Mouse (Mus musculus) midbrain, embryonic 14.5 days (tissue): ENCODE results near the gene Rpl29. TPM values are rescaled to one million over a fixed set of nuclear protein-coding genes. Genes with fewer than 3 reads are reported as not detected.

Experiments
- ATAC-seq: fragments of 200-750 bp; cut with Nextera tagmentation; 2 replicates; pipeline ENCODE4 v1.8.0; 2017; ENCODE audit warnings: moderate number of reproducible peaks, moderate library complexity; ENCODE audit not compliant: low FRiP score, low TSS enrichment
- DNase-seq: peaks from one replicate; pipeline ENCODE4 v3.0.0-alpha.2; 2015
- H3K27ac ChIP-seq: fragments of 300-500 bp; sonication (generic); replicated peaks from 2 replicates; pipeline ENCODE4 v1.5.1; 2014; ENCODE audit warnings: mild to moderate bottlenecking, low read depth, low read length, moderate library complexity
- H3K27me3 ChIP-seq: fragments of 300-500 bp; sonication (generic); 2 replicates; pipeline ENCODE4 v1.6.1; 2014; ENCODE audit warnings: low read length, control low read depth, mixed read lengths; ENCODE audit not compliant: control insufficient read depth, insufficient read depth
- H3K36me3 ChIP-seq: fragments of 300-500 bp; sonication (generic); 2 replicates; pipeline ENCODE4 v1.6.1; 2014; ENCODE audit warnings: low read length, control low read depth; ENCODE audit not compliant: control insufficient read depth, insufficient read depth
- H3K4me1 ChIP-seq: fragments of 300-500 bp; sonication (generic); 2 replicates; pipeline ENCODE4 v1.6.1; 2014; ENCODE audit warnings: mild to moderate bottlenecking, antibody characterized with exemption, low read length, control low read depth; ENCODE audit not compliant: control insufficient read depth, insufficient read depth
- H3K4me2 ChIP-seq: fragments of 300-500 bp; sonication (generic); 2 replicates; pipeline ENCODE4 v1.6.1; 2014; ENCODE audit warnings: mild to moderate bottlenecking, low read length, moderate library complexity
- H3K4me3 ChIP-seq: fragments of 300-500 bp; sonication (generic); replicated peaks from 2 replicates; pipeline ENCODE4 v1.5.1; 2014; ENCODE audit warnings: low read depth, low read length
- H3K9ac ChIP-seq: fragments of 300-500 bp; sonication (generic); replicated peaks from 2 replicates; pipeline ENCODE4 v1.6.1; 2014; ENCODE audit warnings: mild to moderate bottlenecking, low read length, moderate library complexity
- H3K9me3 ChIP-seq: fragments of 300-500 bp; sonication (generic); 2 replicates; pipeline ENCODE4 v1.6.1; 2016; ENCODE audit warnings: low read length, control low read depth, mixed read lengths; ENCODE audit not compliant: control insufficient read depth
- WGBS: fragments of 180-500 bp; shearing (Covaris S2); extraction: QIAGEN DNeasy Blood & Tissue Kit; methylation state at CpG from one replicate; pipeline ENCODE4 v1.1.7; 2014; 5-methylcytosine and 5-hydroxymethylcytosine counted together
- polyA plus RNA-seq: library from polyadenylated mRNA; unstranded; fragments of >200 nt; fragmentation: Nextera tagmentation; extraction: Ambion mirVana; gene quantifications from 2 replicates; pipeline ENCODE4 v1.2.1, GENCODE M21; 2014

Gene Rpl29
- polyA plus RNA-seq, 1 experiment from 2014 or later: 708 TPM

DNA sequence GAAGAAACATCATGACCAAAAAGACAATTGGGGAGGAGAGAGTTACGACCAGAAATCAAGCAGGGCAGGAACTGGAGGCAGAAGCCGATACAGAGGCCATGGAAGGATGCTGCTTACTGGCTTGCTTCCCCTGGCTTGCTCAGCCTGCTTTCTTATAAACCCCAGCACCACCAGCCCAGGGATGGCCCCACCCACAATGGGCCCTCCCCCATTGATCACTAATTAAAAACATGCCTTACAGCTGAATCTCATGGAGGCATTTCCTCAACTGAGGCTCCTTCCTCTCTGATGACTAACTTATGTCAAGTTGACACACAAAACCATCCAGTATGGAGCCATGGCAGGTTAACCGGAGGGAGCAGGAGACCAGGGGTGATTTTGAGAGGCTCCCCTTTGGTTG lies 29.4 kb upstream of the Rpl29 start:
- peaks cover 8% of the 10 kb centered on the region for H3K4me1 ChIP-seq
- no peak overlapping the region for H3K4me3 ChIP-seq
- H3K36me3 ChIP-seq: no peaks in the 10 kb centered on the region
- ATAC-seq (no peak), DNase-seq (no peak)
- no peak overlapping the region for H3K9ac ChIP-seq
- H3K9me3 ChIP-seq: no peaks in the 10 kb centered on the region
- H3K4me2 ChIP-seq: no peak overlapping the region
- WGBS: 86% methylated on average over 3 of the region's 3 CpGs
- no peak overlapping the region for H3K27ac ChIP-seq
- no peaks in the 10 kb centered on the region for H3K27me3 ChIP-seq

DNA sequence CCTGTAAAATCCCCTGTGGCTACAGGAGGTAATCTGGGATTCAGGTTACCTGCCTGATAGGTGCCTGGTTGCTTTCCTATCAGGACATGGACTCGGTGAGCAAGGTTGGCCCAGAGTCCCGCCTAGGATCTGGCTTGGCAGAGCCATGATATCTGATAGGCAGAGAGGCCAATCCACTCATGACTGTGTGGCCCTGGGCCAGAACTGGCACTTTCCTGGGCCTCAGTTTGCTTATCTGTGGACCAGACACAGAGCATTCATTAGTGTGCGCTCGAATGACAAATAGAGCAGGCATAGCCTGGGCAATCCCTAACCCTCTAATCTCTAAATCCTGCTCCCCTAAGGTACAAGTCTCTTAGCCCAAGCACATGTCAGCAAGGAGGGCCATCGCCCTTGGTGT lies 27.1 kb upstream of the Rpl29 start:
- Histone ChIP-seq H3K4me2 (no peak overlapping the region), H3K9ac (no peak overlapping the region), H3K9me3 (no peaks in the 10 kb centered on the region), H3K27ac (no peak overlapping the region), H3K4me1 (no peaks in the 10 kb centered on the region; the same call in 1 of the 2 replicates), H3K4me3 (no peak overlapping the region), H3K36me3 (no peaks in the 10 kb centered on the region), H3K27me3 (no peaks in the 10 kb centered on the region)
- no peak for ATAC-seq
- WGBS: 82% methylated on average over 5 of the region's 5 CpGs
- no peak for DNase-seq

DNA sequence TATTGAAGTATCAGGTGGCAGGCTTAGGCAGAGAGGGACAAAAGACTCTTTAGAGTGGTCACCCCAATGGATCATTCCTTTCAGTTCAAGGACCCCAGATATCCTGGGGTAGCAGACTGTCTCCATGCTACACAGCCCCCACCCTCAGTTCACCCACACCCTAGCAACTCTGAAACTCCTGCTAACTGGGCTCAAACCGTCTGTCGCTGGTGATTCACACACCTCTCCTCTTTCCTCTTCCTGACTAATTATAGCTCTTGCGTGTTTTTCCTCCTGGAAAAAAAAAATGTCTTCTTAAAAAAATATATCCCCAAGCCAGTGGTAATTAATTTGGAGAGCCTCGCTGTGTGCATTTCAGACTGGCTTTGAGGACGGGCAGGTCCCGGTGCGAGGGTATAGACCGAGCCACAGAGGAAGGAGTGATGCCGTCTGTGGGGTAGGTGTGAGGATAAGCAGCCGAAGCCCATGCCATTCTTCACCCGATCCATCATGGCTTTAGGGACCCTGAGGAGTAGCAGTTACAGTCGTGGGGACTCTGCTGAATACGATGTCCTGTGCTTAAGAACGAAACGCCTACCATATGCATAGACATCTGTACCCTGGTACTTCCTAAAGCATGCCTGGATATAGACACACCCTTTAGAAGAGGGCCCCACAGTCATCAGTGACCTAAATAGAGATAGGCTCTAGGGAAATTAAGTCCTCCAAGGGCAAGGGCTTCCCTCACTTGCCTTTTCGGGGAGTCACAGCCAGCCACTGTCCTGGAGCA lies 26.5 kb upstream of the Rpl29 start:
- no peak overlapping the region for H3K27ac ChIP-seq
- no peak overlapping the region for H3K9ac ChIP-seq
- no peaks in the 10 kb centered on the region for H3K9me3 ChIP-seq
- H3K27me3 ChIP-seq: no peaks in the 10 kb centered on the region
- ATAC-seq (no peak), DNase-seq (no peak)
- no peaks in the 10 kb centered on the region for H3K36me3 ChIP-seq
- WGBS: 90% methylated on average over 16 of the region's 16 CpGs
- H3K4me3 ChIP-seq: no peak overlapping the region
- H3K4me2 ChIP-seq: no peak overlapping the region
- H3K4me1 ChIP-seq: no peaks in the 10 kb centered on the region; the same call in 1 of the 2 replicates

DNA sequence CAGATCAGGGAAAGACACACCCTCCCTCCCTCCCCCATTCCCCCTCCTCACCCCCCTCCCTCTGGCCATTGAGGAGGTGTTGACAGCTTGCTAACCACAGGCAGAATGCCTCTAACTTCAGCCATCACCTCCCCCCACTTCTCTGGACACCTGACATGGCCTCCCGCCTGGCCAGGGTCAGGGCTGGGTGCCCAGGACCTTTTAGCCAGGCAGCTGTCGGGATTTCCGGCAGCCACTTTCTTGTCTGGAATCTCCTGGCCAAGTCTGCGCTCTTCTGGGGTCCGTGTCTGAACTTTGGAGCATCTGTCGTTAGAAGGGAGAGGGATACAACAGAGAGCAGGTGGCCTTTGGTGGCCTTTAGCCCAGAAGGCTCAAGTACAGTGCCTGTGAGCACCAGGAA lies 24.0 kb upstream of the Rpl29 start:
- no peak overlapping the region for H3K9ac ChIP-seq
- WGBS: 39% methylated on average over 6 of the region's 6 CpGs
- no peaks in the 10 kb centered on the region for H3K9me3 ChIP-seq
- no peaks in the 10 kb centered on the region for H3K27me3 ChIP-seq
- ATAC-seq: no peak
- H3K4me1 ChIP-seq: no peaks in the 10 kb centered on the region; the same call in 1 of the 2 replicates
- DNase-seq: no peak
- no peak overlapping the region for H3K4me3 ChIP-seq
- no peak overlapping the region for H3K4me2 ChIP-seq
- no peaks in the 10 kb centered on the region for H3K36me3 ChIP-seq
- H3K27ac ChIP-seq: no peak overlapping the region

DNA sequence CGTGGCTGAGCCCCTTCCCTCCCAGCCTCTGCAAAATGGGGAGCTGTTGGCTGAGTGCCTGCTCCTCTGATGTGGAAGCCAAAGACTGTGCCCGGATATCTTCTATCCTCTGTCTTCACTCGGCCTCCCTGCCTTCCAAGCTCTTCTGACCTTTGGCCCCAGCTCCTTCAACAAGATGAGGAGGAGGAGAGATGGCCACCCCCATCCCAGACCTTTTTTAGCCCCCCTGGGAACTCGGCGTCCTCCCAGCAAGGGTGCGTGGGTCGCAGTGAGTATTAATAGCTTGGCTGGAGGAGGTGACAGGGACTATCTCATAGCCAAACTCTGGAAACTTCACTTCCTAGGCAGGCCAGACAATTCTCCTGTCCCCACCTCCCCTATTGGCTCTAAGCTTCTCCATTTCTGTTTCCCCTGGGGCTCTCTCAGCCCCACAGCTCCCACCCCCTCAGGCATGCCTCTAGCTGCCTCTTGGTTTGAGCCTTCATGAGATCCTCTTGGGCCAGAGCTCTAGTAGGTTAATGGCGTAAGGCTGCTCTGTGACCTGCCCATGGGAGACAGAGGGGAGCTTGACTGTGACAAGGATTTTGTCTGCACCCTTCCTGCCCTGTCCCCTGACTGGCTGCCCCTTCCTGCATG lies 22.7 kb upstream of the Rpl29 start:
- no peak overlapping the region for H3K27ac ChIP-seq
- no peak overlapping the region for H3K4me2 ChIP-seq
- ATAC-seq (no peak), DNase-seq (no peak)
- no peaks in the 10 kb centered on the region for H3K36me3 ChIP-seq
- no peaks in the 10 kb centered on the region; the same call in 1 of the 2 replicates for H3K4me1 ChIP-seq
- no peaks in the 10 kb centered on the region for H3K9me3 ChIP-seq
- 60% methylated on average over 8 of the region's 8 CpGs for WGBS
- no peaks in the 10 kb centered on the region for H3K27me3 ChIP-seq
- H3K4me3 ChIP-seq: no peak overlapping the region
- H3K9ac ChIP-seq: no peak overlapping the region

DNA sequence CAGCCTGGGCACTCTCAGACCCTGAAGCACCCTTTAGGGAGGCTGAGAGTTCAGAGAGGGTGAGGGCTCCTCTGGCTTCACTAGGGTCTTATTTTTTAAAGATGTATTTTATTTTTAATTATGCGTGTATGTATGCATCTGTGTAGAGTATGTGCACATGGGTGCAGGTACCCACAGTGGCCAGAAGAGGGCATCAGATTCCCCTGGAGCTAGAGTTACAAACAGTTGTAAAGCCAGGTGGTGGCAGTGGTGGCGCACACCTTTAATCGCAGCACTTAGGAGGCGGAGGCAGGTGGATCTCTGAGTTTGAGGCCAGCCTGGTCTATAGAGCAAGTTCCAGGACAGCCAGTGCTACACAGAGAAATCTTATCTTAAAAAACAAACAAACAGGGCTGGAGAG lies 20.2 kb upstream of the Rpl29 start:
- Histone ChIP-seq H3K9ac (no peak overlapping the region), H3K27ac (no peak overlapping the region), H3K4me3 (no peak overlapping the region), H3K4me2 (no peak overlapping the region), H3K9me3 (no peaks in the 10 kb centered on the region), H3K4me1 (no peaks in the 10 kb centered on the region; the same call in 1 of the 2 replicates), H3K27me3 (no peaks in the 10 kb centered on the region), H3K36me3 (no peaks in the 10 kb centered on the region)
- ATAC-seq (no peak), DNase-seq (no peak)
- 98% methylated on average over 4 of the region's 4 CpGs for WGBS

DNA sequence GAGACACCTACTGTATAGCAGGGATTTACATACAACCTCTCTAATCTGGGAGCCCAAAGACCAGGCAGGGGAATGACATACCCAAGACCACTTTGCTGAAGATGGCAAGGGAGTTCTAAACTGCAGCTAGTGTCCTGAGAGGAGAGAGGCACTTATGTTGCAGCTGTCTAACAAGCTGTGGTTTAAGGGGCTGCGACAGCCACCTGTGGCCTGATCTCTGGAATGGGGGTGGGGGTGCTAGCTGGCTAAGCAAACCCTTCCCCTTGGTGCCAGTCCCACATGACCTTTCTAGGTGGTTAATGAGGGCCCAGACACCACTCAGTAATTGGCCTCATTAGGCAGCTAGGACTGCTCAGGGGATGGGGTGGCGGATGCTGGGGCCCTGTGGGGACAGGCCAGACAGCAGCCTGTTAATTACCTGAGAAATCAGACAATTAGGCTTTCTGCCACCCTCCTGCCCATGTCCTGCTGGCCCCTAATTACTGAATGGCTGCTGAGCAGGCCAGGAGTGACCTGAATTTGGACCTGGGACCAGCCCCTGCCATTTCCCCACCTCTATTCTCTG lies 19.1 kb upstream of the Rpl29 start:
- ATAC-seq: no peak
- 72% methylated on average over 2 of the region's 2 CpGs for WGBS
- no peak for DNase-seq

DNA sequence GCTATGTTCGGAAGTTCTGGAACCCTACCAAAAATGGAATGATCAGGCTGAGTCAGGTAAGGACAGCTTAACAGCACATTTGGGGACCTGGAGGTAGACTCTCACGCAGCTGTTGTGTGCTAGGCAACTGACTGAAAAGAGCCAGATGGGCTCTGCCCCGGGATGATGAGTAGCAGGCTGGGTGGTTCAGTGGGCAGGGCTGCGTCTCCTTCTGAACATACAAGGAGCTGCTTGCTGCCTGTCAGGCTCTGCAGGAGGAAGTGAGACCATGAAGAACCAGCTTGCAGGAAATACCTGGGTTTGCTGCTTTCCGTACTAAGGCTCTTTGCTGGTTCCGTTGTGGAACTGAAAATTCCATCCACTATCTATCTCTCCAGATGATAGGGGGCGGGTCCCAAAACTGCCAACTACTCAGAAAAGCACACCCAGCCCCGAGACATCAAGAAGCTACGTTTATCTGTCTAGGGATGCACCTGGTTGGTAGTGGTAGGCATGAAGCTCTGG lies 18.1 kb upstream of the Rpl29 start:
- H3K4me2 ChIP-seq: no peak overlapping the region
- H3K27ac ChIP-seq: no peak overlapping the region
- no peaks in the 10 kb centered on the region for H3K27me3 ChIP-seq
- H3K4me1 ChIP-seq: no peaks in the 10 kb centered on the region; the same call in 1 of the 2 replicates
- no peaks in the 10 kb centered on the region for H3K36me3 ChIP-seq
- DNase-seq (no peak), ATAC-seq (no peak)
- no peak overlapping the region for H3K9ac ChIP-seq
- H3K9me3 ChIP-seq: no peaks in the 10 kb centered on the region
- WGBS: 84% methylated on average over 9 of the region's 9 CpGs
- H3K4me3 ChIP-seq: no peak overlapping the region

More for the DNA sequence above, 19.1 kb upstream of the Rpl29 start:
- no peak overlapping the region for H3K27ac ChIP-seq
- H3K9me3 ChIP-seq: no peaks in the 10 kb centered on the region
- no peaks in the 10 kb centered on the region for H3K36me3 ChIP-seq
- H3K4me3 ChIP-seq: no peak overlapping the region
- H3K27me3 ChIP-seq: no peaks in the 10 kb centered on the region
- H3K4me1 ChIP-seq: no peaks in the 10 kb centered on the region; the same call in 1 of the 2 replicates
- no peak overlapping the region for H3K4me2 ChIP-seq
- no peak overlapping the region for H3K9ac ChIP-seq
